Mouse (Mus musculus): ENCODE data around the gene Lrrc63.
"Not testable (repeated sequence)": the region's sequence is repeated elsewhere in the genome, so short reads cannot be mapped to it uniquely, and the experiment has no call there.

Gene Lrrc63

GRCm38 (mm10) chr14:75130501-75131318 lies at the start of gene Lrrc63, which contains the start of gene Lcp1:
TSS of gene Lrrc63 (minus strand) at chr14:75130881.
TSS of gene Lcp1 (plus strand) at chr14:75131101.
- DNase-seq: peak; percentile 82 to 83

DNA sequence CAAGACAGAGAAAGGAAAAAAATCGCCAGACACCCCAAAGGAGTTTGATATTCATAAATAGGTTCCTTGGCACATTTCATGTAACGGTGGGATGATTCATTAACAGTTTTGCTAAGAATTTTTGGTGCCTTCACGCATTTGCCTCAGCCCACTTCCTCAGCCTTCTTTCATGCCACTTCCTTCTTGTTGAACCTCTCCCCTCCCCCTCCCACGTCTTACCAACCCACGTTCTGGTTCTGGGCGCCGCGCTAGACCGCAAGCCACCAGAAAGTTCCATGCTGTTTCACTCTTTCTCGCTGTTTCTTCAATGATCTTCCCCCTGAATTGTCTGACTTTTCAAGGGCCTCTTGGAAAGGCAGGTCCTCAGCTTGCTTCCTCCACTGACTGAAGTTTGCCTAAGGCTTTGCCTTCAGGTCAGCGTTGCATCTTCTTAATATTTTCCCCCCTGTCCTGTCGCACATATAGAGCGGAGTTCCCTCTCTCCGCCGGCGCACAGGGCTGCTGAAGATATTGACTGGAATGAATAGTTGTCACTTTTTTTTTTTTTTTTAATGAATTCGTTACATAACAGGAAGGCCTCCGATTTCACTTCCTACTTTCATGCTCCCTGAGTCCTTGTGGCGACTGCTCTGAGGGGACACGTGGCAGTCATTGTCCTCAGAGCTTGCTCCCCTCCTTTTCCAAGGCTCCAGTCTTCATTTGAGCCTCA lies 48.7 kb upstream of the Lrrc63 start:
- no peak for DNase-seq

DNA sequence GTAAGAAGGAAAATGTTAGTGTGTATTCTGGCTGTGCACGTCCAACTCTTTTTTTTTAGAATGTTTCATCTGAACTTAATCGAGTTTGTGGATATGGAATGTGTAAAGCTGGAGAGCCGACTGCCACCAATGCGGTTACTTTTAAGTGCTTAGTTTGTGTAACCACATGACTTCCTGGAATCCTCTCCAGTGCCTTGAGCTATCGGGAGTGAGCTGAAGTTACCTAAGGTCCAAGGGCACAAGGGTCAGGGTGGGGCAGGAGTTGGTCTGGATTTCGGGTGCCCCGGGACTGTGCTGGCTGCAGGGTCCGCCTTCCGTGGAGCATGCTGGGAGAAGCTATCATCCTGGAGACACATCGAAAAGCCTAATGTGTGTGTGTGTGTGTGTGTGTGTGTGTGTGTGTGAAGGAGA lies 48.1 kb upstream of the Lrrc63 start:
- no peak for DNase-seq

GRCm38 (mm10) chr14:75178384-75178793 lies 47.7 kb upstream of the Lrrc63 start:
- no peak for DNase-seq

DNA sequence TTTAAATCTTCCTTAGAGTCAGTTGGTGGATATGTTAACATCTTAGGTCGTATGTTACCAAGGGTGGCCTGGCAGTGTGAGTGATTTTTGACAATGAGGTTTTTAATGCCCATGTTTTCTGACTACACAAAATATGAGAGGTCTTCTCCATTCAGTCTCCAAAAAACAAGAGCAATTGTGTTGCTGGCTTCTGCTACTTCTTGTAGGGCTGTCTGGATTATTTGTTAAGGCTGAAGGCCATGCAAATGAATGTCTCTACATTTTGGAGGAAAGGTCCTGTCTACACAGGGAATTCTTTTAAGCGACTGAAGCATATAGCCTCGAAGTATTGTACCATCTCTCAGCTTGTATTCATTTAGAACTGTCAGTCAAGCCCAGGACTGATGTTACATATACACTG lies 46.7 kb upstream of the Lrrc63 start:
- DNase-seq: no peak

DNA sequence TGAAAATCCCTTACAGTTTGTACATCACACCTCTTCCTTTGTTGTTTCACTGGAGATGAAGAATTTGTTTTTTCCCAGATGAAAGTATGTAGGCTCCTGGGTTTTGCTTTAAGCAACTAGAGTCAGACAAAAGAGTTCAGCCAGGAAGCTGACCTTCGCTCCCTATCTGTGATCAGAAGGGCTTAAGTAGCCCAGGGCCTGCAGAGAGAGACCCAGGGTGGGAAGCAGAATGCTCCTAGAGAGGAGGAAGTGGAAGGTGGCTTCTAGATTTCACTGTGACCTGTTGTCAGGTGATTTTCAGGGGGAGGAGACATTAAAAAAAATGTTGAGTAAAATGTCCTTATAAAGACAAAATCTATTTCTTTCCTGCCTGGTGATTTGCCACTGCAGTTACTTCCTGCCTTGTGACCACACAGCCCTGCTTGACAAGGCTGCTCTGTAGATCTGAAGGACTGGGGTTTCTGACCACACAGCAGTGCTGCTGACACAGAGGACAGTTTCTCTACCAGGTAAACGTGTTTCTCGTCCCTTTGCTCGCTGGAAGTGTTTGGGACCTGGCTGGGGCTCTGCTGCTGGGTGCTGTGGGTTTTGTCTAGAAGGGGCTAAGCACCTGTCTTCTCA lies 45.9 kb upstream of the Lrrc63 start:
- DNase-seq: no peak

GRCm38 (mm10) chr14:75175781-75176180 lies 45.1 kb upstream of the Lrrc63 start:
- no peak for DNase-seq

DNA sequence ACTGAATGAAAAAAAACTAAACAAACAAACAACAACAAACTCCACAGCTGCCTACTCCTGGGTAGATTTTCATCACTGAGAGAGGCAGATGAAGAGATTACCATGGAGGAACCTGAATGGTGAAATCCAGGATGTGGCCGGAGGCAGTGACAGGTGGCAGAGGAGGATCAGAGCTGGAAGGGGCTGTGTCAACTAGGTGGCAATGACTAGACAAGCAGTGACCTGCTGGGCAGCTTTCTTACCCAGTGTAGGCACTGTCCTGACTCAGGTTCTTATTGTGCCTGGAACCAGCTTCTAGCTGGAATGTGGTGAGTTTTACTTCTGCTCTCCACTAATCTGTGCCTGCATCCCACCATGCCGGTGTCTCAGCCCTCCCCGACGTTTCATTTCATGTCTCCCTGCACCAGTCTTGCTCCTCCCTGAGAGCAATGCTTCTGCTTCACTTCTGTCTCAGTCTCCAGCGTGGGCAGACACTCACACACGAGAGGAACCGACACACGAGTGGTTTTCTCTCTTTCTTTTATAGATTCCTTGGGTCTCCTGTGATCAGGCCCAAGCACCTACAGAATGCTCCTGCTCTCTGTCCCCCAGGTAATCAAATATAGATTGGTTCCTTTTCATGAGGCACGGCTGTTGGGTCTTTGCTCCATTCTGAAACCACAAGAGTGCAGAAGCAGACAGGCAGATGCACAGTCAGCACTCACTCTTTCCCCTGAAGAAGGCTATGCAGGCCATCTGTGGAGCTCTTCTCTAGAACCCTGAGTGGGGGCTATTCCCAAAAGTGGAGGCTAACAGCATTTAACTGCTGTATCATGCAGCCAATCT lies 44.3 kb upstream of the Lrrc63 start:
- DNase-seq: no peak

GRCm38 (mm10) chr14:75174296-75174695 lies 43.6 kb upstream of the Lrrc63 start:
- DNase-seq: no peak

- no peak for DNase-seq
Measured at GRCm38 (mm10) chr14:75170546-75170945, 39.9 kb upstream of the Lrrc63 start.

GRCm38 (mm10) chr14:75168501-75168900 lies 37.8 kb upstream of the Lrrc63 start:
- no peak for DNase-seq

- no peak for DNase-seq
Measured at GRCm38 (mm10) chr14:75165574-75166131, 35.0 kb upstream of the Lrrc63 start.

GRCm38 (mm10) chr14:75164345-75164744 lies 33.7 kb upstream of the Lrrc63 start:
- DNase-seq: no peak

DNA sequence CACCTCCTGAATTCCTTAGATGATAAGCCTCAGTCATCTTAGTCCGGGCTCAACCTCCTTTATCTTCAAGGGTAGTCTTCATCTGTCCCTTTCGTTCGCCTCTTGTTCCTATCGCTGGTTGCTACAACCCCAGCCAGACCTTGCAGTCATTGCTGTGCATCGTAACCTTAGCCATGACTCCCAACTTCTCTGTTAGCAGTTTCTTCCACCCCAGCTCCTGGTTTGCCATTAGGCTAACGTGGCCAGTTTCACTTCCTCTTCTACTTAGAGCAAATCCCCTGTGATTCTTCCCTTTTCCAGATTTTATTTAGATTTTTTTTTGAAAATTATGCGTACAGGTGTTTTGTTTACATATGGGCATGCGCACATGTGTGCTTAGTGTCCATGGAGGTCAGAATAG lies 33.2 kb upstream of the Lrrc63 start:
- DNase-seq: no peak

- no peak for DNase-seq
Measured at GRCm38 (mm10) chr14:75159375-75159774, 28.7 kb upstream of the Lrrc63 start.

GRCm38 (mm10) chr14:75154481-75154880 lies 23.8 kb upstream of the Lrrc63 start:
- DNase-seq: no peak

GRCm38 (mm10) chr14:75151146-75151545 lies 20.5 kb upstream of the Lrrc63 start:
- peak in 1 of 2 experiments; percentile 19 for DNase-seq

- DNase-seq: no peak
Measured at GRCm38 (mm10) chr14:75150653-75151052, 20.0 kb upstream of the Lrrc63 start.

DNA sequence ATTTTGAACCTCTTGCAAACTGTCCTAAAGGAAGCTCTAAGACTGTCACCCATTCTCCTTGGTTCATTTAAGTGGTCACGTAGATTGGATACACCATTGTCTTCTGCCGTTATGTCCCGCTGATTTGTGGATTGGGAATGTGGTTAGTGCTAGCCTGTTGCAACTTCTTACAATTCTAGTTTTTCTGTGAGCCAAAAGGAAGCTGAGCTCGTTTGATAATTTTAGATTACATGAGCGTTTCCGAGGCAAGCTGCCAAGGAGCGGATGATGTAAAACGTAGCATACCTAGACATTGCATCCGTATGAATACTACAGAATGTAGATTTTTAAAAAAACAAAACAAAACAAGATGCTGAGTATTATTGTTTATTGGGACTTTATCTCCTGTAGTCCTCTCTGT lies 17.5 kb upstream of the Lrrc63 start:
- no peak for DNase-seq

GRCm38 (mm10) chr14:75147706-75148105 lies 17.0 kb upstream of the Lrrc63 start:
- DNase-seq: not testable (repeated sequence)

DNA sequence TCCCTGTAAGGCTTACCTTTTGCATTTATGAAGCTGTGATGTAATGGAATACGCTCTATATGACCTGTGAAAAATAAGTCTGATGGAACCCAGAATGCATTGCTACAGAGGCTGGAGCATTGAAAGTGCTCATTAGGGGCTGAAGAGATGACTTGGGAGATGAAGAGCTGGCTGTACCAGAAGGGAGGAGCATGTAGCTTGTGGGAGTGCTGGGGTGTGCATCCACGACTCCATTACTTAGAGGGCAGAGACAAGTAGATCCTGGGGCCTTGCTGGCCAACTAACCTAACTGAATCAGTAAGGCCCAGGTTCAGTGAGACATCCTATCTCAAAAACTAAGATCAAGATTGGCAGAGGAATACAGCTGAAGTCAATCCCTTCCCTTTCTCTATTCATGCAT lies 8.5 kb upstream of the Lrrc63 start:
- DNase-seq: no peak

GRCm38 (mm10) chr14:75138503-75138902 lies 7.8 kb upstream of the Lrrc63 start:
- no peak for DNase-seq

Data from cerebellum, postnatal 14 days (tissue).